Mouse (Mus musculus): ENCODE results near the gene Gpx5.
"Not testable (repeated sequence)": the region's sequence is repeated elsewhere in the genome, so short reads cannot be mapped to it uniquely, and the experiment has no call there.

Gpx5 gene

DNA sequence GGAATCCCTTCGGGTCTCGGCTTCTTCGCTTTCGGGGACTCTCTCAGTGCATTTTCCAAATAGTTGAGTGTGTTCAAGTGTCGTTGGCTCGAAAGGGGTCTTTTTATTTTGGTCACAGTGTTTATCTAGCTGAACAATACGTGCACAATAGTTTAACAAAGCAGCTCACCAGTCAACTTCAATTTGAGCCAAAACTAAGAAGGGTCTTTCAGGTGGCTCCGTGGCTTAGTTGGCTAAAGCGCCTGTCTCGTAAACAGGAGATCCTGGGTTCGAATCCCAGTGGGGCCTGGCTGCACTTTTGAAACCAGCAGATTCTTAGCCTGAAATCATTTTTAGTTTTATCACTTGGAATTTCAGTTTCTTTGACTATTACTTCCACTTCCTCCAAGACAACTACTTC is 28.2 kb downstream of the Gpx5 start:
- DNase-seq = no peak

GRCm38 (mm10) chr13:21263910-21264309 is 28.6 kb downstream of the Gpx5 start:
- no peak for DNase-seq

GRCm38 (mm10) chr13:21262787-21263461 is 29.6 kb downstream of the Gpx5 start:
- no peak for DNase-seq

DNA sequence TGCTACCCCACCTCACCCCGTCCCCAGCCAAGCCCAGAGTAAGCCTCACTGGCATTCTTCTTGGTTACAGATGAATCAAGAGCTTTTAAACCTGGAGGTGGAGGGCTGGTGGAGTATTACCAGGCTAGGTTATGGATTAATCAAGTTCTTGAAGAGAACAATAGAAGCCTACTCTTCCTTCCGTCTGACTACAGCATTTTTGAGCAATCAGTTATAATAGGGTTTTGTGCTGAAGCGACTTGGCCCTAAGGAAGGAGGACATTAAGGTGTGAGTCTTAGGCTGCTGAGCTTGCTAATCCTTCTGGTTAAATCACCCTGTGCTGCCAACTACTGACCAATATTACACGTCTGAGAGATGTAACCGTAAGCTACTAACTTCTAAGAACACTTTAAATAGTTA is 32.2 kb downstream of the Gpx5 start:
- no peak for DNase-seq

- peak; percentile 49 for DNase-seq
Observed at GRCm38 (mm10) chr13:21259677-21260113, 32.8 kb downstream of the Gpx5 start.

DNA sequence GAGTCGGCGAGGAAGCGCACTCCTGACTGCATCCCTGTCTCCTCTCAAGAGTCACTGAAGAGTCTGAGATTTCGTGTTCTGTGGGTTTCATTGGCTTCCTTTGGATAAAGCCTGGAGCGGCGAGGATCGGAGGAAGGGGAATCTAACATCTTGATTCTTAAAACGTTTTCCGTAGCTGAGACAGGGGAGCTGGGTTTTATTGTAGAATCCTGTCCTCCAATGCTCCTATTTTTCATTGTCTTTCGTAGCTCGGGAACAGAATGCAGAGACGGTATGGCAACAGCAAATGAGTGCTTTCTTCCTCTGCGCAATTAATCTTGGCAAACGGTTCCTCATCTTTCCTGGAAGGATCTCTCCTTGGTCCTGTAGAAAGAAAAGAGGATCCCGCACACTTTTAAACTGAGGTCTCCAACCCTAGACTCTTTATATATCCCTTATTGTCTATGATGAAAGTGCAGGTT is 33.3 kb downstream of the Gpx5 start:
- DNase-seq = no peak

- DNase-seq = no peak
Observed at GRCm38 (mm10) chr13:21258524-21258923, 34.0 kb downstream of the Gpx5 start.

GRCm38 (mm10) chr13:21253986-21254385 is 38.5 kb downstream of the Gpx5 start:
- DNase-seq = peak; percentile 41

DNA sequence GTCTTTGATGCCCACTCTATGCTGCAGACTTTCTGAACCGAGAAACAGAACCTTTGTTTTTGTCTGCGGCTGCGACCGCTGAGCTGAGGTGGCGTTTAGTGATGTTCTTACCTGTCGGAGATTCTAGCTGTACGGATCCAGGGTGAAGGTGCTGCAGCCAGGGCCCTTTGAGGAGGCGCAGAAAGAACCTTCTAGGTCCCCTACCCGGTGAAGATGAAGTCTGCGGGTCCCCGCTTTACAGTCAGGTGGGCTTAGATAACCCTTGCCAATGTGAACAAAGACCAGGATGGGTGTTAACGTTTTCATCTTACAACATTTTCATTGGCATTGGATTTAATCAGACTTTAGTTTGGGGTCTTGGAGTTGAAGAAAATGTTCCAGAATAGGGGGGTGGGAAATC is 39.0 kb downstream of the Gpx5 start:
- DNase-seq = no peak

DNA sequence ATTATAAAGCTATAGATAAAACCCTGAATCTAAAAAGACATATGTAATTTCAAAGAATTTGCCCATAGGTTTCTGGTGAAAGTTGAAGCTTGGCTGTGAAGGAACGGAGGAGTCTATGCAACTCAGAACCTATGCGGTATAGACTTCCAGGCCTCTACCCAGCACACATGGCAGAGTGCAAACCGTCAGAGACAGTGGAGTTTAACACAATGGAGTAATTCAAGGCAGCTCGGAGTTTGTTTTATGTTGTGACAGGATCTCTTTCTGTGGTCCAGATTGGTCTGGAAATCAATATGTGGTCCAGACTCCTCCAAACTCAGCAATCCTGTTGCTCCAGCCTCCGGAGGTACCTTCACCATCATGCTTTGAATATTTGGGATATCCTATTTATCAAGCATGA is 39.5 kb downstream of the Gpx5 start:
- no peak for DNase-seq

DNA sequence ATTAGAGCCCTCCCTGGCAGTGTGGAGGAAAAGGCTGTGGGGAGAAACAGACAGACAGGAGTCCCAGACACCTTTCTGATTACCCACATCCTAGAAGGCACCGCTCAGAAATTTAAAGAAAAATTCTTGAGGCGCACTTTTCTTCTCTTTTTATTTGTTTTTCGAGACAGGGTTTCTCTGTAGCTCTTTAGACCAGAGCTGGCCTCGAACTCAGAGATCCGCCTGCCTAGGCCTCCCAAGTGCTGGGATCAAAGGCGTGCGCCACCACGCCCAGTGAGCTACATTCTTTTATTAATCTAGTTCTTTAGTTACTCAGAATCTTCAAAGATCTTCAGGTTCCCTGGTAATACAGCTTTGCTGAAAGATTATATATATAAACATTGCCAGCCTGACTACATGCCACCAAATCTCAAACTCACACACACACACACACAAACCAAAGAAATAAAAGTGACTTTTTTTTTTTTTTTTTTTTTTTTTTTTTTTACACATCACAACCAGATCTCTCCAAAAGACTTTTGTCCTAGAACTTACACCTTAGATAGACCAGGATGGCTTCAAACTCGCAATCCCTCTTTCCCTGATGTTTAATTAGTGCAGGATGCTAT is 42.4 kb downstream of the Gpx5 start:
- DNase-seq = no peak

- no peak for DNase-seq
Observed at GRCm38 (mm10) chr13:21249022-21249421, 43.5 kb downstream of the Gpx5 start.

DNA sequence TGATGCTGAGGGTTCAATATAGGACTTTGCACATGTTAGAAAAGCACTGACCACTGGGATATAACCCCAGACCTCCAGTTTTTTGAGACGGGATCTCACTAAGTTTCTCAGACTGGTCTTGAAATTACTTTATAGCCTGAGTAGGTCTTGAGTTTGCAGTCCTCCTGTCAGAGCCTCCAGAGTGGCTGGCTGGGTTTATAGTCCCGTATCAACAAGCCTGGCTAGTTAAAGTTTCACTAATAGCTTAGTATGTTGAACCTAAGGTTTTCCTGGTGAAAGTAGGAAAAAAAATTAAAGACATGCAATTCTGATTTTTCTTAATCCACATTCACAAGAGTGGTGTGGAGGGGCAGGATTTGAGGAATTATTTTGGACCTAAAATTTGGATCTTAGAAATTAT is 46.3 kb downstream of the Gpx5 start:
- no peak for DNase-seq

DNA sequence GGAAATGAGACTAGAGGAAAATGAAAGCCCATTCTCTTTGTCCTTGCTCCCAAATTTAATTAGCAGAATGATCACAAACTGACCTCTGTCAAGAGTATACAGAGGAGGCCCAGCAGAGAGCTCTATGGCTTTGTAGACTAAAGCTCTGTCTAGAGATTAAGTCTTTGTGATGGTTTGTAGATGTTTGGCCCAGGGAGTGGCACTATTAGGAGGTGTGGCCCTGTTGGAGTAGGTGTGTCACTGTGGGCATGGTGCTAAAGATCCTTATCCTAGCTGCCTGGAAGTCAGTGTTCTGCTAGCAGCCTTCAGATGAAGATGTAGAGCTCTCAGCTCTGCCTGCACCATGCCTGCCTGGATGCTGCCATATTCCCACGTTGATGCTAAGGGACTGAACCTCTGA is 47.6 kb downstream of the Gpx5 start:
- not testable (repeated sequence) for DNase-seq

DNA sequence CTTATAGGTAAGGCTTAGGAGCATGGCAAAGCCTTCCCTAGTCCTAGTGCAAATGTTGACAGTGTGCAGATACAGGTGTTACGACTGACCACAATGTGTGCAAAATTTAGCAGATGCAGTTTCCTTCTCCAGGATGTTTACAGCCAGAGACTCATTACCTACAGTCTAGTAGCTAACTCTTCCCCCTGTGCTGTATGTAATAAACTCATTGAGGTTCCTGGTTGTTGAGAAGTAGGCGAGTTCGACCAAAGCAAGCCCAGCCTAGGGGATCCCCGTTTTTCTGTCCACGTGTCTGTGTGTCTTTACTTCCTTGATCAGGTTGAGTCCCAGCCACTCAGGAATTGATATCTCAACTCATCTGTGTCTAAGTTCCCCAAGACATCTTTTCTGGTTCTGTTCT is 48.4 kb downstream of the Gpx5 start:
- no peak for DNase-seq

- no peak for DNase-seq
Observed at GRCm38 (mm10) chr13:21243196-21243595, 49.3 kb downstream of the Gpx5 start.

DNA sequence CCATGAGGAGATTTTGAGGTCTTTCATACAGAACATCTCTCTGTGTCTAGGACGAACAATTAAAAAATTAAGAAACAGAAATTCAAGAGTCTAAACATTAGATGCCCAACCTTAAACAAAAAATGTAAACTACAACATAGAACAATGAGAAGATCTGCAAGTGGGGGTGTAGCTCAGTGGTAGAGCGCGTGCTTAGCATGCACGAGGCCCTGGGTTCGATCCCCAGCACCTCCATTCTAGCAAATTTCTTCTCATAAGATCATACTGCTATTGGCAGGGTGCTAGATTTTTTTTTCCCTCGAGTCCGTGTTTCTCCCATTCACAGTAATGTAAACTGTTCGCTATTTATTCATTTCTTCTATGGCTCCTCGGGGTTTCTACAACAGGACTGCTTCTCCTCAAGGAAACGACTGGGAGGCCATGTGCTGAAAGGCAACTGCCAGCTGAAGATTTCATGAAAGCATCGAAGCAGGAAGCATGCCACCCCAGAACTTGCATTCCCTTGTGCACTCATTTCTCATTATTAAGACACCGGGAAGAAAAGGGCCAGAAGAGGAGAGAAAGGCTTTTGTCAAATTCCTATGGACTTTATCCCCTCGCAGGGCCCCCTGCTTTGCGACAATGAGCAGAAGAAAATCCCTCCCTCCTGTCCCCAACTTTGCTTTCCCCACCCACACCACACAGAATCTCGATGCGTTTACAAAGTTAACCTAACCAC is 50.0 kb downstream of the Gpx5 start:
- no peak for DNase-seq

DNA sequence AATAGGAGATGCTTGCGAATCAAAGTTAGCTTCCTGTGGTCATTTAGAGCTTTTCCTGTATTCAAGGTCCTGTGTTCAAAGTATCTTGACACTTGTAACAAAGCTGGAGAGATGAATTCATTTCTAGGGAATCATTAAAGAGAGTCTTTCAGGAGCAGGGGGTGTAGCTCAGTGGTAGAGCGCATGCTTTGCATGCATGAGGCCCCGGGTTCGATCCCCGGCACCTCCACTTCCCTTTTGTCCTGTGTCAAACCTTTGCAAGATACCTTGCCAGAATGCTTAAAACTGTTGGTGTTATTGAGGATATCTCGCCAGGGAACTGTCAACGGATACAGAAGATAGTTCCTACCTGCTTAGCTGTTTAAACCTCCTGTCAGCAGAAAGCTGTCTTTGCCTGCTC is 51.7 kb downstream of the Gpx5 start:
- no peak for DNase-seq

DNA sequence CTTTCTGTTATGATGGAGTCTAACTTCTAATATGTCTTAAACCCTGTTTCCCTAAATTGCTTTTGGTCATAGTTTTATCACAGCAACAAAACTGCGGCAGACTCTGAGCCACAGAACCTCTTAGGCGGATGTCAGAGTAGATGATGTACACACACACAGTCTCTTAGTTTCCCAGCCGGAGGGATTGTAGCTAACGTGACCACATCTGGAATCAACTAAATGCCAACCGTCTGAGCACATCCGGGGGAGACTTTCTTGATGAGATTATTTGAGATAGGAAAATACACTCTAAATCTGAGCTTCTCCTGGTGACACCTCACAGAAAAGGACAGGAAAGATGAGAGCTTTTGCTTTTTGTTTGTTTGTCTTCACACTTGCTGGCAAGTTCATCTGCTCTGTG is 55.4 kb downstream of the Gpx5 start:
- no peak for DNase-seq

- DNase-seq = no peak
Observed at GRCm38 (mm10) chr13:21236714-21237113, 55.8 kb downstream of the Gpx5 start.
